Mouse (Mus musculus): ENCODE data around the gene Limk2.

Gene Limk2

GRCm38 (mm10) chr11:3371599-3372295 lies 37.2 kb downstream of the Limk2 start:
- no peak for DNase-seq (ENCODE audit: low spot score in 2 of 2)

- peak; percentile 70 to 77 for DNase-seq (ENCODE audit: low spot score in 2 of 2)
Measured at GRCm38 (mm10) chr11:3370928-3371598, 37.9 kb downstream of the Limk2 start.

GRCm38 (mm10) chr11:3370162-3370561 lies 38.8 kb downstream of the Limk2 start:
- no peak for DNase-seq (ENCODE audit: low spot score in 2 of 2)

GRCm38 (mm10) chr11:3369449-3369848 lies 39.5 kb downstream of the Limk2 start:
- DNase-seq (ENCODE audit: low spot score in 2 of 2), result no peak

GRCm38 (mm10) chr11:3368983-3369382 lies 40.0 kb downstream of the Limk2 start:
- no peak for DNase-seq (ENCODE audit: low spot score in 2 of 2)

- no peak for DNase-seq (ENCODE audit: low spot score in 2 of 2)
Measured at GRCm38 (mm10) chr11:3366411-3366810, 42.6 kb downstream of the Limk2 start.

GRCm38 (mm10) chr11:3362854-3363253 lies 46.1 kb downstream of the Limk2 start:
- no peak for DNase-seq (ENCODE audit: low spot score in 2 of 2)

- no peak for DNase-seq (ENCODE audit: low spot score in 2 of 2)
Measured at GRCm38 (mm10) chr11:3352990-3353585, 55.9 kb downstream of the Limk2 start.

GRCm38 (mm10) chr11:3352131-3352530 lies 56.9 kb downstream of the Limk2 start:
- no peak for DNase-seq (ENCODE audit: low spot score in 2 of 2)

GRCm38 (mm10) chr11:3349343-3349695 lies 59.7 kb downstream of the Limk2 start:
- DNase-seq (ENCODE audit: low spot score in 2 of 2), result no peak

GRCm38 (mm10) chr11:3348576-3349342 lies 60.2 kb downstream of the Limk2 start:
- no peak for DNase-seq (ENCODE audit: low spot score in 2 of 2)

- no peak for DNase-seq (ENCODE audit: low spot score in 2 of 2)
Measured at GRCm38 (mm10) chr11:3347835-3348195, 61.2 kb downstream of the Limk2 start.

GRCm38 (mm10) chr11:3347091-3347834 lies 61.7 kb downstream of the Limk2 start:
- DNase-seq (ENCODE audit: low spot score in 2 of 2), result peak; percentile 73 to 91

GRCm38 (mm10) chr11:3346351-3346750 lies 62.6 kb downstream of the Limk2 start:
- DNase-seq (ENCODE audit: low spot score in 2 of 2), result no peak

- no peak for DNase-seq (ENCODE audit: low spot score in 2 of 2)
Measured at GRCm38 (mm10) chr11:3344916-3345315, 64.1 kb downstream of the Limk2 start.

- no peak for DNase-seq (ENCODE audit: low spot score in 2 of 2)
Measured at GRCm38 (mm10) chr11:3341476-3341875, 67.5 kb downstream of the Limk2 start.

GRCm38 (mm10) chr11:3337961-3338360 lies 71.0 kb downstream of the Limk2 start:
- DNase-seq (ENCODE audit: low spot score in 2 of 2), result no peak

GRCm38 (mm10) chr11:3337173-3337955 lies 71.6 kb downstream of the Limk2 start:
- peak in 1 of 2 experiments; percentile 62 for DNase-seq (ENCODE audit: low spot score in 2 of 2)

- no peak for DNase-seq (ENCODE audit: low spot score in 2 of 2)
Measured at GRCm38 (mm10) chr11:3336602-3337001, 72.4 kb downstream of the Limk2 start.

GRCm38 (mm10) chr11:3335651-3336216 lies 73.3 kb downstream of the Limk2 start:
- no peak for DNase-seq (ENCODE audit: low spot score in 2 of 2)
